Mouse (Mus musculus): ENCODE results near the gene Cmas. TPM values are rescaled to one million over a fixed set of nuclear protein-coding genes. Genes with fewer than 3 reads are reported as not detected.
A peak's percentile ranks its signal among the peaks of the same experiment; 100 is the strongest.

Cmas gene
- polyA plus RNA-seq, 1 experiment from 2014 or later, result 178 TPM

DNA sequence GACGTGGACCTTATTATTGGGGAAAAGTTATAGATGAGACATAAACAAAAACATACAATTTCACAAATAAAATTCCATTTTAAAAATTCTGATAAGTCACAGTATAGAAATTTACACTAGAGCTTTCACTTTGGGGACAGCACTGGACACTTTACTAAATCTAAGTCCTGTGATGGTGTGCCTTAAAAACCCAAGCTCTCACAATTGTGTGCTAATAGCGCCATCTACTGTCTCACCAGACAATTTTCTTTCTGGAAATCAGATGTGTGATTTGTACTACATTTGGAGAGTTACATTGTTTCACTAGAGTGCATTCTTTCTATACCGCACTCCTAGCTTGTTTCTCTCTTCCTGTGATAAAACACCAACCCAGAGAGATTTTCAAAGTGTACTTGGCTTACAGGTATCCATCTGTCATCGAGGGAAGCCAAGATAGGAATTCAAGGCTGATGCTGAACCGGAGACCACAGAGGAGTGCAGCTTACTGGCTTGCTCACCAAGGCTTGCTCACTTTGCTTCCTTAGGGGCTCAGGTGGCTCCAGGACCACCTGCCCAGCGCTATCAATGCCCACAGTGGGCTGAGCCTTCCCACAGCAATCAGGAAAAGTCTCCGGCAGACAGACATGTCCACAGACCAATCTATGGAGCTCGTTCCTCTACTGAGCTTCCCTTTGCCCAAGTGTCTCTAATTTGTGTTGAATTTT is 21.0 kb upstream of the Cmas start:
- H3K4me2 ChIP-seq, result no peak overlapping the region
- no peaks in the 10 kb centered on the region for H3K9me3 ChIP-seq
- 52% methylated on average over 8 of the region's 8 CpGs for WGBS
- no peaks in the 10 kb centered on the region for H3K27me3 ChIP-seq
- ATAC-seq (ENCODE audit: low FRiP score), result peak; percentile 28; the same call in 1 of the 2 replicates
- H3K9ac ChIP-seq, result no peak overlapping the region
- H3K27ac ChIP-seq, result no peak overlapping the region
- H3K4me3 ChIP-seq, result no peak overlapping the region
- H3K36me3 ChIP-seq, result no peaks in the 10 kb centered on the region
- no peaks in the 10 kb centered on the region for H3K4me1 ChIP-seq (replicated peaks)

DNA sequence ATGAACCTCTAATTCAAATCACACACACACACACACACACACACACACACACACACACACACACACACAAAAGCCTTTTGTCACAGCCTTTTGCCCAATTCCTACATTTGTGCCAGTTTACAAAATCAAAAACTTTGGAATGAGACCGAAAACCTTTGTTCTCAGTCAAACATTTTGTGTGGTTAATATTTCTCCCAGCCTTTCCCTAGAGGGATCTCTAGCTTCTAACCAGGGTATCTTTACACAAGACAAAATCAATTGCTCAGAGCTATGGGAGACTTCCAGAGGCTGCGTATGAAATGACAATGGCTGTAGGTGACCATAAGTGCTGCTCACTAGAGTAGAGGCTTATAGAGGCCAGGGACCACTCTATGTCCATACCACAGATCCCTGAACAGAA is 18.3 kb upstream of the Cmas start:
- no peaks in the 10 kb centered on the region for H3K9me3 ChIP-seq

DNA sequence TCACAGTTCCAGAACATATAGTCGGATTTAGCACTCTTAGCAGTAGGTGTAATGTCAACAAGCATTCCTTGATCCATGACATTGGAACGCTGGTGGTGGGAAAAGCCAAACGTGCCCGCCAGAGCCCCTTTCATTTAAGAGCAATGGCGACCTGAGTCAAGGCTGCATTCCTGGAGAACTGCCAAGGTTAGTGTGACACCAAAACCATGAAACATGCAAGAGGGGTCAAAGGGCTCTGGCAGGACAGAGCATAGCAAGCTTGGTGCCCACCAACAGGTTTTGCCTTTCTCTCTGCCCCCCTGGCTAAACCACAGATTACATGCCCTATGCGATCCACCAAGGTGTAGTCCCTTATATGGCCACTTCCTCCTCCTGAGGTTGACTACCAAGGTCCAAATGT is 17.8 kb upstream of the Cmas start:
- ATAC-seq (ENCODE audit: low FRiP score), result no peak
- Histone ChIP-seq H3K4me3 (no peak overlapping the region), H3K27ac (no peak overlapping the region), H3K9ac (no peak overlapping the region), H3K4me1 (replicated peaks) (no peaks in the 10 kb centered on the region), H3K36me3 (no peaks in the 10 kb centered on the region), H3K4me2 (no peak overlapping the region), H3K27me3 (no peaks in the 10 kb centered on the region), H3K9me3 (no peaks in the 10 kb centered on the region)
- WGBS, result 80% methylated on average over 6 of the region's 6 CpGs

More for the DNA sequence above, 18.3 kb upstream of the Cmas start:
- Histone ChIP-seq H3K4me1 (replicated peaks) (no peaks in the 10 kb centered on the region), H3K4me3 (no peak overlapping the region), H3K27ac (no peak overlapping the region), H3K27me3 (no peaks in the 10 kb centered on the region), H3K9ac (no peak overlapping the region), H3K4me2 (no peak overlapping the region), H3K36me3 (no peaks in the 10 kb centered on the region)
- ATAC-seq (ENCODE audit: low FRiP score), result no peak
- WGBS, result 95% methylated on average over 2 of the region's 2 CpGs

DNA sequence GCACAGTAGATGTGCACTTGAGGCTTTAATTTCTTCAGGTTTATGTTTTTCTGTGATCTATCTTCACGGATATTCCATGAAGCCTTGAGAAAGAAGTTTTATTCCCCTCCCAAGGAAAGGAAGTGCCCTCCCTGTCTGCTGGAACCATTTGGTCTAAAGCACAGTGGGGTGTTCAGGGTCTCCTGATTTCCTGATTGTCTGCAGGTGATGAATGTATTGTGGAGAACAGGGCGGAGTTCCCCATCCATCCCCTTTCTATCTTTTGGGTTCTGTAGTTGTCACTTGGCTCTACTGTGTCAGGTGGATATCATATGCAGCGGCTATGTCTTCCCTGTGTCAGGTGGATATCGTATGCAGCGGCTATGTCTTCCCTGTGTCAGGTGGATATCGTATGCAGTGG is 14.7 kb upstream of the Cmas start:
- no peak overlapping the region for H3K4me3 ChIP-seq
- H3K27me3 ChIP-seq, result no peaks in the 10 kb centered on the region
- no peak overlapping the region for H3K9ac ChIP-seq
- no peak overlapping the region for H3K4me2 ChIP-seq
- WGBS, result 88% methylated on average over 6 of the region's 6 CpGs
- H3K4me1 ChIP-seq (replicated peaks), result no peaks in the 10 kb centered on the region
- no peak for ATAC-seq (ENCODE audit: low FRiP score)
- no peaks in the 10 kb centered on the region for H3K36me3 ChIP-seq
- H3K27ac ChIP-seq, result no peak overlapping the region
- no peaks in the 10 kb centered on the region for H3K9me3 ChIP-seq

DNA sequence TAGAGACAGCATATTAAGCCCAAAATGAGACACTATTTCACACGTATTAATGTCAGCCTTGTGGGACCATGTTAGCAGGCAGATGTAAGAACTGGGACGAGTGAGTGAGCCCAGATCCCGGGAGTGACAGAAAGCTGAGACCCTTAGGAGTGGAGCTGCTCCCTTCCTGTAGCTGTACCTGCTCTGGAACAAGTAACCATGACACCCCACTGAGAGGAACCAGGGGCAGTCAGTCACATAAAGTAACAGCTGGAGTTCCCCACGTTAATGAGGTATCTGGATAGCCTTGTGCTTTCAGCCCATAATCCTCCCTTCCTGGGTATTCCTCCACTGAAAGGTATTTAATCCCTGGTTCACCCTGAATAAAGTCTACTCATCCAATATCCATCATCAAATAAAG is 13.3 kb upstream of the Cmas start:
- Histone ChIP-seq H3K9me3 (no peaks in the 10 kb centered on the region), H3K4me2 (no peak overlapping the region), H3K4me3 (no peak overlapping the region), H3K27ac (no peak overlapping the region), H3K9ac (no peak overlapping the region), H3K27me3 (no peaks in the 10 kb centered on the region), H3K4me1 (replicated peaks) (no peaks in the 10 kb centered on the region), H3K36me3 (no peaks in the 10 kb centered on the region)
- WGBS, result 63% methylated on average over 4 of the region's 4 CpGs
- ATAC-seq (ENCODE audit: low FRiP score), result no peak

DNA sequence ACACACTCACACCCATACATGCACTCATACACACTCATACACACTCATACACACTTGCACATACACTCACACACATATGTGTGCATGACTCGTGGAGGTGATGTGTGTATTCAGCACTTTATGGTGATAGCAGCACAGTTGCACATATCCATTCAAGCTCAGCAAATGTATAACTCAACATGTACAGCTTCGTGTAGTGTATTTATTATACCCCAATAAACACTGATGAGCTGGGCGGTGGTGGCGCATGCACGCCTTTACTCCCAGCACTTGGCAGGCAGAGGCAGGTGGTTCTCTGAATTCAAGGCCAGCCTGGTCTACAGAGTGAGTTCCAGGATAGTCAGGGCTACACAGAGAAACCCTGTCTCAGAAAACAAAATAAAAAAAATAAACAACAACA is 11.0 kb upstream of the Cmas start:
- Histone ChIP-seq H3K4me3 (no peak overlapping the region), H3K9ac (no peak overlapping the region), H3K27me3 (no peaks in the 10 kb centered on the region), H3K36me3 (no peaks in the 10 kb centered on the region), H3K4me2 (no peak overlapping the region), H3K9me3 (no peaks in the 10 kb centered on the region), H3K27ac (no peak overlapping the region), H3K4me1 (replicated peaks) (no peaks in the 10 kb centered on the region)
- ATAC-seq (ENCODE audit: low FRiP score), result no peak
- 95% methylated on average over 5 of the region's 5 CpGs for WGBS

DNA sequence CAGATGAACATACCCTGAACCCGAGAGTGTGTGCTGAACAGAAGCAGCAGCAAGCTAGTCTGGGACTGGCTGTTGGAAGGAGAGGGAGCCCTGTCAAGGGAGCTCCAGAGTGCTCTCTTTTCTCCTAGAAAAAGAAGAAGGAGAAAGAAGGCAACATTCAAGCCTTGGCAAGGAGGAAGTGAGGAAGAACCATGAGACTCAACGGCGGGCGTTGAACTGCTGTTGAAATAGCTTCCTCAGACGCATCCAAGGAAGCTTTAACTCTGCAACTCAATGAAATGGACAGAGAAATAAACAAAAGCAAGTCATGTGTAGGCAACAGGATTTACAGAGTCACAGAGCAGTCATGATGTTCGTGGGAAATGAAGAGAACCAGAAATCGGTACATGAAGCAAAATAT is 9.7 kb upstream of the Cmas start:
- ATAC-seq (ENCODE audit: low FRiP score), result no peak

DNA sequence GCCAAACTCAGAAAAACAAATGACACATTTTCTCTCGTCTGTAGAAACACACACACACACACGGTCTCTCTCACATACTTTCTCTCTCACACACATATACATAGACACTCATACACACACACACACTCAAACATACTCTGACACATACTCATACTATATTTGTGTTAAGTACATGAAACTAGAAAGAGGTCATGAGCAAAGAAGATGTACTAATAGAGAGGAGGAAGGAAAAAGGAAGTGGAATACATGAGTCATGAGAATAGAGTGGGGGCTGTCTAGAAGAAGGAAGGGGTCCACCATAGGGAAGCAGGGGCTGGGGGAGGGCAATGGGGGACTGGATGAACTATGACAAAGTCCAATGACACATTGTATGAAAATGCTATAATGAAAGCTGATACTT is 9.3 kb upstream of the Cmas start:
- ATAC-seq (ENCODE audit: low FRiP score), result no peak
- Histone ChIP-seq H3K4me2 (no peak overlapping the region), H3K27me3 (no peaks in the 10 kb centered on the region), H3K4me3 (no peak overlapping the region), H3K4me1 (replicated peaks) (no peaks in the 10 kb centered on the region), H3K9me3 (no peaks in the 10 kb centered on the region), H3K36me3 (no peaks in the 10 kb centered on the region), H3K27ac (no peak overlapping the region), H3K9ac (no peak overlapping the region)
- WGBS, result 90% methylated on average over 2 of the region's 2 CpGs

More for the DNA sequence above, 9.7 kb upstream of the Cmas start:
- H3K27ac ChIP-seq, result no peak overlapping the region
- H3K4me3 ChIP-seq, result no peak overlapping the region
- H3K9me3 ChIP-seq, result no peaks in the 10 kb centered on the region
- no peaks in the 10 kb centered on the region for H3K36me3 ChIP-seq
- no peaks in the 10 kb centered on the region for H3K4me1 ChIP-seq (replicated peaks)
- H3K9ac ChIP-seq, result no peak overlapping the region
- 88% methylated on average over 7 of the region's 7 CpGs for WGBS
- no peaks in the 10 kb centered on the region for H3K27me3 ChIP-seq
- no peak overlapping the region for H3K4me2 ChIP-seq

DNA sequence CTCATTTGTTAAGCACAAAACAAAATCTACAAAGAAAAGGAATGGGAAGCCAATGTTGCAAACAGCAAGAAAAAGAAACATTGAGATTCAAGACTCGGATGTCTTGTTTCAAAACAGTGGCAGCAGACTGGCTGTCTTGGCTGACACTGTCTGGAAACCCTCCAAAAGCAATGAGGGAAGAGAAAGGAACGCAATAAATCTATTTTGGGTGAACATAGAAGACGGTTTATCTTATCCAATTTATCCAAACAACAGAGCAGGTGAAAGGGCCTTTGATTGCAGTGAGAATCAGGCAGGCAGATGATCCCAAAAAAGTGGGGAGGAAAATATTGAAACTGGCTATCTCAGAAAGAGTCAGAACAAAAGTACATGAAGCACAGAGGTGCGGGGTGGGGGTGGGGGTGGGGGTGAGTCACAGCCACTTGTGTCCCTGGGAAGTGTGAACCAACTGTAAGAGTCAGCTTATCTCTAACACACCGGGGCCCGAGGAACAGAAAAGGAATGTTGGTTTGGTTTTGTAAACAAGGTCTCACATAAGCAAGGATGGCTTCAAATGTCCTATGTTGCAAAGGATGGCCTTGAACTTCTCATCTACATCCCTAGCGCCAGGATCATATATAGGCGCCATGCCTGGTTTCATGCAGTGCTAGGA is 8.3 kb upstream of the Cmas start:
- no peak for ATAC-seq (ENCODE audit: low FRiP score)
- Histone ChIP-seq H3K27me3 (0 out of 2 replicates have a peak, but pooled peaks cover 6% of the 10 kb centered on the region), H3K4me2 (no peak overlapping the region), H3K36me3 (no peaks in the 10 kb centered on the region), H3K4me3 (no peak overlapping the region), H3K4me1 (replicated peaks) (no peaks in the 10 kb centered on the region), H3K9me3 (no peaks in the 10 kb centered on the region), H3K27ac (no peak overlapping the region), H3K9ac (no peak overlapping the region)
- WGBS, result 85% methylated on average over 8 of the region's 8 CpGs

DNA sequence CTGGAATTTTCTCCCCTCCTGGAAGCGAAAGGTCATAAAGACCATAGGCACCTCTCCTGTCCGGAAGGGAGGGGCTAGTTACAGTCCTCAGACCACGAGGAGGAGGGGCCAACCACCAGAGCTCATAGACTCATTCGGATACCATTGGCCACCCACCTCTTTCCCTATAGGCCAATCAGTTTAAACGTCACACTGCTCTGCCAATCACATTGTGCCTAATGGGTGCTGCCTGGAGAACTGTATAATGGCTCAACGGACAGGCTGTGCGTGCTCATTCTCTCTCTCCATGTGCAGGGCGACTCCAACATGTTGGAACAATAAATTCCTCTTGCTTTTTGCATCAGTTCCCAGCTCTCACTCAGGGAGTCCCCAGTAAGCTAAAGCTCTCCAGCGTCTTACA is 5.1 kb upstream of the Cmas start:
- Histone ChIP-seq H3K9me3 (no peaks in the 10 kb centered on the region), H3K9ac (no peak overlapping the region), H3K27me3 (peaks cover 30% of the 10 kb centered on the region), H3K4me3 (0 out of 2 replicates have a peak overlapping the region, but pooled peaks have one; percentile 14), H3K4me1 (replicated peaks) (no peaks in the 10 kb centered on the region; the same call in 1 of the 2 replicates), H3K4me2 (peak overlapping the region; percentile 30), H3K36me3 (no peaks in the 10 kb centered on the region), H3K27ac (0 out of 2 replicates have a peak overlapping the region, but pooled peaks have one; percentile 30)
- ATAC-seq (ENCODE audit: low FRiP score), result peak; percentile 74
- 52% methylated on average over 9 of the region's 9 CpGs for WGBS

DNA sequence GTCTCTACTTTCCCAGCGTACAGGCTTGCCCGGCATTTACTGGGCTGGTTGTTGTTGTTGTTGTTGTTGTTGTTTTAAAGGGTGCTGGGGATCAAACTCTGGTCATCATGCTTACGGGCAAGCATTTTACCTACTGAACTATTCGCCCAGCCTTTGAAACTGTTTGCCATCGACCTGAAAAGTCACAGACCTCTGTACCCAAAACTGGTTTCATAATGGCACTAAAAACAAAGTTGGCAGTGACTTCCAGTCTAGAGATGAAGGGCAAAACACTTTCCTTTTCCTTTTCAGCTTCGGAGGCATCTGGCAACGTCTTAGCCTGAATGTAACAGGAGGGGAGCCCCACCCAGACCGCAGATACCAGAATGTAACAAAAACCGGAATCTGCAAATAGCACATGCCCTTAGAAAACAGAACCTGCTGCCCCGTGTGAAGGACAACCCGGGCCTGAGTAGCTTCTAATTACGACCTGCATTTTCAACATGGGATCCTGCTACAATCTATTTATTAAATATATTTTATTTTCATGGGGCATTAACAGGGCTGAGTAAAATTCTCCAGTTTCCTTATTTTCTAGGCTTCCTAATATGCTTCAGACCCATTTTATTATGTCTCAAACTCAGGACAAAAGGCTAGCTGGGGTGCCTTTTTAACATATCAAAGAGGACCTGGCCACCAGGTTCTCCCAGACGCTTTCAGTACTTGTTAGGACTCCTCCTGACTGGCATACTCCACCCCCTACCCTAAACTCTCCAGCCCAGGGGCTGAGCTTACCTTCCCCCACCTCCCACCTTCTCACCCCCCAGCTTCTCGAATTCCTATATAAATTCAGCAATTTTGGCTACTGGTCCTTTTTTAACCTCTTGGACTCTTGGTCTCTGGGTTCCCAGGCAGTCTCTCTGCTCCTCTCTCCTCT is 3.9 kb upstream of the Cmas start:
- ATAC-seq (ENCODE audit: low FRiP score), result no peak
- Histone ChIP-seq H3K4me3 (no peak overlapping the region), H3K36me3 (no peaks in the 10 kb centered on the region), H3K27ac (no peak overlapping the region), H3K9ac (no peak overlapping the region), H3K27me3 (peaks cover 30% of the 10 kb centered on the region), H3K4me2 (no peak overlapping the region), H3K4me1 (replicated peaks) (peaks cover 1% of the 10 kb centered on the region), H3K9me3 (no peaks in the 10 kb centered on the region)
- WGBS, result 36% methylated on average over 14 of the region's 14 CpGs

DNA sequence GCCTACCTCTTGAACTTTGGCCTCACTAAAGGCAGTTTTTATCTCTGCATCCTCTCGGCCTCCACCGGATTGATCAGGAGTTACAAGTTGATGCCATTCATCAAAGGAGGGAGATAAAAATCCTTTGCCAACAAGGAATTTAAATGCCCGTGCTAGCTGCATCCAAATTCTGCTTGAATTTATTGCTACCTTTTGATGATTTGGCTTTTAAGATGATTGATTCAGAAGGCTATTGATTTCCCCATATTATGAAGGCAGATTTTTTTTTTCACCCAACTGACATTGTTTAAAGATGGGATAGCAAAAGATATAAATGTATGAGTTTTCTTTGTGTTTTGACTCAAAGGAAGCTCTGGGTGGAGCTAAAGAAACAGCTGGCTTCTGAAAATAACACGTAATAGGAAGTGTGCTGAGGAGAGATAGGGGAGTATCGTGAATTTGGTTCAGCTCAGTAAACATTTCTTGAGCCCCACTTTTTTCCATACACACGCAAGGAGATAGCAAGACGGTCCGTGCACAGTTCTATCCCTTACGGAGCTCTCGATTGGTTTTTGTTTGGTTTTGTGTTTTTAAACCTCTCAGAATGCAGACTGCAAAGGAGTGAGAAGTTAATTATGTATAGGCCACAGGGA is 964 bp downstream of the Cmas start:
- Histone ChIP-seq H3K4me3 (peak overlapping the region; percentile 85), H3K4me1 (replicated peaks) (peaks cover 39% of the 10 kb centered on the region), H3K36me3 (peaks cover 23% of the 10 kb centered on the region), H3K9ac (peak overlapping the region; percentile 93), H3K4me2 (peak overlapping the region; percentile 60), H3K9me3 (no peaks in the 10 kb centered on the region), H3K27me3 (peaks cover 30% of the 10 kb centered on the region), H3K27ac (peak overlapping the region; percentile 90)
- WGBS, result 46% methylated on average over 10 of the region's 10 CpGs
- ATAC-seq (ENCODE audit: low FRiP score), result no peak

All from hindbrain, embryonic 13.5 days (tissue).